Mouse (Mus musculus) frontal cortex, adult 2 months (tissue): Measurements from ENCODE around the gene Ccar1. TPM values are rescaled to one million over a fixed set of nuclear protein-coding genes. Genes with fewer than 3 reads are reported as not detected.
A peak's percentile ranks its signal among the peaks of the same experiment; 100 is the strongest.
"Not testable (repeated sequence)": the region's sequence is repeated elsewhere in the genome, so short reads cannot be mapped to it uniquely, and the experiment has no call there.

ENCODE experiments used
- DNase-seq, 2 experiments: peaks; one replicate each; pipeline ENCODE4 v3.0.0; 2022; ENCODE audit warnings: low spot score in 1 of 2; ENCODE audit errors: extremely low spot score in 1 of 2
- polyA plus RNA-seq: library from polyadenylated mRNA; depleted of rRNA; stranded (reverse); fragments of >200 nt; gene quantifications from 2 replicates; pipeline ENCODE4 v1.2.3, GENCODE M21; 2012; rRNA removed

The Ccar1 gene
- polyA plus RNA-seq, result 40.7 and 43.9 TPM in 2 replicates

DNA sequence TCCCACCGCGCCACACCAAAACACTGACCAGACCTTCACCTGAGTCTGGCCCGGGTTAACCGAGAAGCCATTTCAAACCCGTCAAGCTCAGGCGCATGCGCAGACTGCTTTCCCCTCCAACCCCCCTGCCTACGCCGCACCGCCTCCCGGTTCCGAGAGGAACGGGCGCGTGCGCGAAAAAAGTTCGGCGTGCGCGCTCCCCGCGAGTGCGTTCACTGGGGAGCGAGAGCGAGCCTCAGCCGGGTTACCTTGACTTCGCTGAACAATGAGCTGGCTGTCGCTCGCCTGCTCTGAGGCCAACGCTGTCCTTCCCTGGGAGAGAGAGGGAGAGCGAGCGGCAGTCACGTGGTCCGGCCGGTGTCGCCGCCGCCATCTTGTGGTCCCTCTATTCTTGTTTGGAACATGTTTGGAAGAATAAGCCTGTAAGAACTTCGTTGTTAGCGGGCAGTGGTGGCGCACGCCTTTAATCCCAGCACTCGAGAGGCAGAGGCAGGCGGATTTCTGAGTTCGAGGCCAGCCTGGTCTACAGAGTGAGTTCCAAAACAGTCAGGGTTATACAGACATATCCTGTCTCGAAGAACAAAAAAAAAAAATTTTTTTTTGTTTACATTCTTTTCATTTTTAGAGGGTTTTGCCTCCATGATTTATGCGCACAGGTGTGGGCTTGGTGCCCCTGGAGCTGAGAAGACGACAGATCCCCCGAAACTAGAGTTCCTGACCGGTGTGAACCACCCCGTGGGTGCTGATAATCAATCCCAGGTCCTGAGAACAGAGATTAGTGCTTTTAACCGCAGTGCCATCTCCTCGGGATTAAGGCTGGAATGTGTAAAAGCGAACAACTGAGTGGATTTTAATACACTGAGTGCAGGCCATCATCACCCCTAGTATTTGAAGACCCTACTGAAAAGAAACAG is at the start of gene Ccar1:
Gene Ccar1 (minus strand): TSS at position 110 of the 914 bp plus-strand sequence.
- peak; percentile 96 to 99 for DNase-seq

GRCm38 (mm10) chr10:62840687-62841086 is 48.6 kb upstream of the Ccar1 start:
- DNase-seq, result no peak

DNA sequence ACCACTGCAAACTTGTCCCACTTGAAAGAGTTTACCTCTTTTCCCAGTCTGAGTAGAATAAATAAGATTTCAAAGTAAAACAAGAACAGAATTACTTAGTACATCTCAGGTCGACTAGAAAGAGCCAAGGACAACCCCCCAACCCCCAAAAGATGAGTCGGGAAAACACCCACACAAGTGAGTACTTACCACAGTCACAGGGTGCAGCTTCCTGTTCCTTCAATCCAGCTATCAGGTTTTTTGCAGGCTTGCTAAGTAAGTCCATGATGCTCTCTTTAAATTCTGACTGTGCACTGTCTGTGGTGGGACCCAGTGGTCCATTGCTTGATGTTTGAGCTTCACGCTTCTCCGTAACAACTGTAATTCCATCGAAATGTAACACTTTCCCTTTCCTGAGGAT is 45.9 kb upstream of the Ccar1 start:
- no peak for DNase-seq

DNA sequence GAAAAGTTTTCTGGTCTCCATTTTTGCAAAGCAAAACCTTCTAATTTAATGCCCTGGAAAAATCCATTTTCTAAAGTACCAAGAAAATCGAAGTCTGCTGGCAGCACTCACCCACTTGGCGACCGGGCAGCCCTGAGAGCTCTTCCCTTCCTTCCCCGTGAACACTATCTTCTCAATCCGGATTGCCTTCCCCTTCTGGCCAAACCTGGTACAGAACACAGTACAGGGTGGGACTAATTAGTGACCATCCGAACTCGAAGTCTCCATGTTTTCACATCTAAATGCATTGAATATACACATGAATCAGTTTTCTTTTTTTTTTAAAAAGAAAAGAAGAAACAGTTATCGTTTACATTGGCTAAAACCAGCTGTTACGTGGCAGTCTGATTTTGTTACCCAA is 40.7 kb upstream of the Ccar1 start:
- DNase-seq, result no peak

DNA sequence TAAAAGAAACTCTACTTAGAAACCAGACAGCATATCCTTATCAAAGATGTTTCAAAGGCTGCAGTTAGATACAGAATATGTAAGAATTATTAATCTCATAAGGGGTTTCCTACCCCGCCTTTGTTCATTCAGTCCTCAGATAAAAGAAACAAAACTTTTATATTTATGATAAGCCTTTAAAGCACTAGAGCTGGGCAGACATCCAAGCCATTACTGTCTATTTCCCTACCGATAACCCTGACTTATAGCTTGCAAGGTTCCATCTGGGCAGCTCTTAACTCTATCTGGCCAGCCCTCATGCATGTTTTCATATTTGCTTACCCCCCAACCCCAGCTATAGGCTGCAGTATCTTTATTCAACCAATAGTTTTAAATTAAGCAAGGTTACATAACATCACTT is 39.5 kb upstream of the Ccar1 start:
- DNase-seq, result no peak

- DNase-seq, result no peak
Observed at GRCm38 (mm10) chr10:62824474-62824873, 32.4 kb upstream of the Ccar1 start.

GRCm38 (mm10) chr10:62823431-62823830 is 31.3 kb upstream of the Ccar1 start:
- no peak for DNase-seq

DNA sequence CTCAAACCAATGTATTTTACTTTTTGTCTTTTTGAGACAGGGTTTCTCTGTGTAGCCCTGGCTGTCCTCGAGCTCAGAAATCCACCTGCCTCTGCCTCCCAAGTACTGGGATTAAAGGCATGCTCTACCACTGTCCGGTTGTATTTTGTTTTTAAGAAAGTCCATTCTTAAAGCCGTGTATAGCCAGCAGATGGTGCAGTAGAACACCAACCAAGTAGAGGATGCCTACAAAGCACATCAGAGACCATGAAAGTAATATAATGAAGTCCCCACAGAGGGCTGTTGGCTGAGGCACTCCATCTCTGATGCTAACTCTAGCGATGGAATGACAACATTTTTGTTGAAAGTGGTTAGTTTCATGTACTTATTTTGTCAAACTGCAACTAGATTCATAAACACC is 17.9 kb upstream of the Ccar1 start:
- peak in 1 of 2 experiments; percentile 27 for DNase-seq

- DNase-seq, result no peak
Observed at GRCm38 (mm10) chr10:62808766-62809165, 16.7 kb upstream of the Ccar1 start.

DNA sequence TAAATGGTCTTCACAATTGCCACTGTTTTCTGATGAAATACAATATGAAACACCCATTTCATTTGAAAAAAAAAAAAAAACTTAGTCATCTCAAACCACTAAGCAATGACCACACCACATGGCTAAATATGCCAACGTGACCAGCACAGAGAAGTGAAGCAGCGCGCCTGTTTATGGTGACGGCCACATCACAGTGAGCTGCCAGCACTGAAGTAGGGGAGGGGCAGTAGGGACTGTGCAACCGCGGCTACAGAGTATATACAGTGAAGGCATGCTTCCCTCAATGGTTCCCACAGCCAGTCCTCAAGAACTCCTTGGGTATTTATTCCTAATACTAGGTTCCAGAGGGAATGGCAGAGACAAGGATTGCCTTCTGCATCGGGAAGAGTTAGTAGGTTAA is 16.2 kb upstream of the Ccar1 start:
- no peak for DNase-seq

DNA sequence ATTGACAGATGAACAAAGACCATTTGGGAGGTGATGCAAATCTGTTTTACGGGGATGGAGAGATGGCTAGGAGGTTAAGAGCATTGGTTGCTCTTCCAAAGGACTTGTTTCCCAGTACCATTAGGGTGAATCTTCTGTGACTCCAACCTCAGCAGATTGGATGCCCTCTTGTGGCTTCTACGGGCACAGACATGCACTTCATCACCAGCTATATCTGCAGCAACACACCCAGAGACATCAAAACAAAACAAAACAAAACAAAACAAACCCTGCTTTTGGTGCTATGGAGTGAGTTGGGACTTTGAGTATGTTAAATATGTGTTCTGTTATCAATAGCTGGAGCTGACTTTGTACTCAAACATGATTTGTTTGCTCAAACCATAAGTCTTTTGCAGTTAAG is 12.0 kb upstream of the Ccar1 start:
- DNase-seq, result no peak

DNA sequence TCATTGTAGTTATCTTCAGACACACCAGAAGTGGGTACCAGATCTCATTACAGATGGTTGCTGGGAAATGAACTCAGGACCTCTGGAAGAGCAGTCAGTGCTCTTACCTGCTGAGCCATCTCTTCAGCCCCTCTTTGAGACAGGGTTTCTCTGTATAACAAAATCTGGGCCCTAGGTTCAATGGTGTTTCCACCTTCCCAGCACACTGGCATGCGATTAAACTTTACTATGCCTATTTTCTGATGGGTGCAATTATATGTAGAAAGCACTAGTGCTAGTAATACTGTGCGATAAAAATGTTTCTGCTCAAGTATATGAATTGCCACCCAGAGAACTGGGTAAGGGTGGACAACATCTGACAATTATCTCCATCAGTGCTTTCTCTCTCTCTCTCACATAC is 11.2 kb upstream of the Ccar1 start:
- DNase-seq, result no peak

DNA sequence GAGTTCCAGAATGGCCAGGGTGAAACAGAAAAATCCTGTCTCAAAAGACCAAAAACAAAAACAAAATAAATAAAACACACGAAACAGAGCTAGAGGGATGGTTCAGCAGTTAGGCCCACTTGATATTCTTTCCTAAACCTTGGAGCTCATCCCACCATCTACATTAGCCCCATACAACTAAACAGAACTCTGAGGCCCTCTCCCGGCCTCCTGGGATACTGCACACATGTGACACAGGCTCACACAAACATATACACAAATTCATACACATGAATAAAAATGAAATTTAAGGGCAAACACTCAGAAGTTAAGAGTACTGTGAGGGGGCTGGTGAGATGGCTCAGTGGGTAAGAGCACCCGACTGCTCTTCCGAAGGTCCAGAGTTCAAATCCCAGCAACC is 2.1 kb upstream of the Ccar1 start:
- no peak for DNase-seq

DNA sequence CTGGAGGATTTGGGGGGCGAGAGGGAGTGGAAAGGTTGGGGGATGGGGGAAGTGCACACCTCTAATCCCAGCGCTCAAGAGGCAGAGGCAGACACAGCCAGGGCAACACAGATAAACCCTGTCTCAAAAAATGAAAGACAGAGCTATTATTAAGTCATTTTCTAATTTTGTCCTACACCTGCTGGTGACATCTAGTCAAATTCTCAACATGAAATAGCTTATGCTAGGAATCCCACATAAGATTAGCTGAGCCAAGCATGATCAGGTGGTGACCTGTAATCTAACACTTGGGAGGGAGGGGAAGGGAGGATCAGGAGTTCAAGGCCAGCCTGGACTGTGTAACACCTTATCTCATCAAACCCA is 986 bp upstream of the Ccar1 start:
- no peak for DNase-seq

- peak; percentile 16 to 22 for DNase-seq
Observed at GRCm38 (mm10) chr10:62791251-62792176, 572 bp downstream of the Ccar1 start.

DNA sequence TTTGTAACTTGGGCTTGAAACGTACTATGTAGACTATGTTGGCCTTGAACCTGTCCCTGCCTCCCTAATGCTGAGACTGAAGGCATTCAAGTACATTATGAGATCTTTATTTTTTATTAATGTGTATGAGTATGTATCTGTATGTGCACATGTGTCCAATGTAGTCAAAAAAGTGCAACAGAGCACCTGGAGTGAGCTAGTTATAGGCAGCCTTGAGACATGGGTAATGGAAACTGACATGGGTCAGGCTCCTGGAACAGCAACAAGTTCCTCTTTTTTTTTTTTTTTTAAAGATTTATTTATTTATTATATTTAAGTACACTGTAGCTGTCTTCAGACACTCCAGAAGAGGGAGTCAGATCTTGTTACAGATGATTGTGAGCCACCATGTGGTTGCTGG is 10.3 kb downstream of the Ccar1 start:
- not testable (repeated sequence) for DNase-seq

DNA sequence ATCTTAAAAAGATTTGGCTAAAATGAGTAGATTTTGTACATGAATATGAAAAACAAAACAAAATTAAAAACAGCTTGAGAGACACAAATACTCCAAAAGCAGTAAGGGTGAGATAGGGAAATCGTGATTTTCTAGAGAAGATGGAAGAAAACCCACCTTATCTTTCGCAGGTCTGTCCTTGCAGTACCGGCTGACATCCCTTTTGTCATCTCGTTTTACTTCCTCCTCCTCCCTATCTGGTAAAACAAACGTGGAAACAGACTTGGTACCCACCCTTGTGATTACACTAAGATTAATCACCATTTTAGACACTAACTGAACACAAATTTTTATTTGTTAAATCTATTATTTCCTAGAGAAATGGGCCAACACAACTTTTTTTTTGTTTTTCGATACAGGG is 41.3 kb downstream of the Ccar1 start:
- no peak for DNase-seq

GRCm38 (mm10) chr10:62739961-62740737 is 51.9 kb downstream of the Ccar1 start:
- peak in 1 of 2 experiments; percentile 42 for DNase-seq

- no peak for DNase-seq
Observed at GRCm38 (mm10) chr10:62736965-62737688, 55.0 kb downstream of the Ccar1 start.

DNA sequence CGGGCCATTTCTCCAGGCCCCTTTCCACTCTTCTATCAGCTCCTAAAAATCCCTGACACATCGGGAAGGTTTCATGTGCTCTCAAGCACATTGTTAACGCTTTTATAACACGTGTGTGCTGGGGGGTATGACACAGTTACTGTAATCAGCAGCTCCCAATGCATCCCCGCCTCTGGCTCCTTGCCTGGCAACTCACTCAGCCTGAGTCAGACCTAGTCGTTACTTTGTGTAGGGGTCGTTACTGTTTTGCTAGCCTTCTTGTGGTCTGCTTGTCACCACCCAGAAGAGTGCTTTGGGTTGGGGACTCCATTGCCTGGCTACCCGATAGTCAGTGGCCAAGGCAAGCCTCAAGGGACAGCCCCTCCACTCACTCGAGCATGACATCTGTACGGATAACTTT is 61.3 kb downstream of the Ccar1 start:
- no peak for DNase-seq
